Mouse (Mus musculus) kidney, adult 18-20 months (tissue): ENCODE measurements around the gene Ccdc13.

ENCODE experiments used
- DNase-seq: peaks from one replicate; pipeline ENCODE4 v3.0.0; 2021

Ccdc13 gene

GRCm38 (mm10) chr9:121842914-121843313 is 3.7 kb upstream of the Ccdc13 start:
- DNase-seq, result no peak

GRCm38 (mm10) chr9:121839622-121839965 is 333 bp upstream of the Ccdc13 start:
- no peak for DNase-seq

- DNase-seq, result no peak
Measured at GRCm38 (mm10) chr9:121838008-121838407, 1.3 kb downstream of the Ccdc13 start.

GRCm38 (mm10) chr9:121833825-121834224 is 5.4 kb downstream of the Ccdc13 start:
- DNase-seq, result no peak

- DNase-seq, result peak; percentile 82
Measured at GRCm38 (mm10) chr9:121830956-121831293, 8.3 kb downstream of the Ccdc13 start.

- peak; percentile 68 for DNase-seq
Measured at GRCm38 (mm10) chr9:121830243-121830955, 8.9 kb downstream of the Ccdc13 start.

GRCm38 (mm10) chr9:121829270-121829992 is 9.8 kb downstream of the Ccdc13 start:
- no peak for DNase-seq

GRCm38 (mm10) chr9:121828314-121828713 is 10.9 kb downstream of the Ccdc13 start:
- no peak for DNase-seq

- DNase-seq, result no peak
Measured at GRCm38 (mm10) chr9:121826356-121826755, 12.9 kb downstream of the Ccdc13 start.

GRCm38 (mm10) chr9:121823991-121824390 is 15.3 kb downstream of the Ccdc13 start:
- peak; percentile 15 for DNase-seq

- peak; percentile 57 for DNase-seq
Measured at GRCm38 (mm10) chr9:121823051-121823450, 16.2 kb downstream of the Ccdc13 start.

GRCm38 (mm10) chr9:121822585-121822991 is 16.7 kb downstream of the Ccdc13 start:
- peak; percentile 47 for DNase-seq

- peak; percentile 16 for DNase-seq
Measured at GRCm38 (mm10) chr9:121820765-121821164, 18.5 kb downstream of the Ccdc13 start.

- peak; percentile 34 for DNase-seq
Measured at GRCm38 (mm10) chr9:121819771-121820471, 19.3 kb downstream of the Ccdc13 start.

- peak; percentile 42 for DNase-seq
Measured at GRCm38 (mm10) chr9:121819073-121819770, 20.0 kb downstream of the Ccdc13 start.

GRCm38 (mm10) chr9:121815183-121815582 is 24.1 kb downstream of the Ccdc13 start:
- no peak for DNase-seq

GRCm38 (mm10) chr9:121810081-121810821 is 29.0 kb downstream of the Ccdc13 start:
- no peak for DNase-seq

- DNase-seq, result no peak
Measured at GRCm38 (mm10) chr9:121808511-121808910, 30.8 kb downstream of the Ccdc13 start.

- no peak for DNase-seq
Measured at GRCm38 (mm10) chr9:121807947-121808346, 31.3 kb downstream of the Ccdc13 start.

- DNase-seq, result no peak
Measured at GRCm38 (mm10) chr9:121807546-121807945, 31.7 kb downstream of the Ccdc13 start.

- DNase-seq, result no peak
Measured at GRCm38 (mm10) chr9:121802747-121803146, 36.5 kb downstream of the Ccdc13 start.

GRCm38 (mm10) chr9:121798887-121799520 is 40.3 kb downstream of the Ccdc13 start:
- no peak for DNase-seq
